Mouse (Mus musculus) T-helper 2 cell (primary cell): ENCODE measurements around the gene Tmem135.

Source experiments
- in situ Hi-C: fragments of 300-600 bp; cut with MboI, MseI; formaldehyde crosslinking; loops from one replicate; pipeline ENCODE4 v1.15.1; 2025; ENCODE audit warnings: high pct_unique_total_duplicates

The Tmem135 gene

DNA sequence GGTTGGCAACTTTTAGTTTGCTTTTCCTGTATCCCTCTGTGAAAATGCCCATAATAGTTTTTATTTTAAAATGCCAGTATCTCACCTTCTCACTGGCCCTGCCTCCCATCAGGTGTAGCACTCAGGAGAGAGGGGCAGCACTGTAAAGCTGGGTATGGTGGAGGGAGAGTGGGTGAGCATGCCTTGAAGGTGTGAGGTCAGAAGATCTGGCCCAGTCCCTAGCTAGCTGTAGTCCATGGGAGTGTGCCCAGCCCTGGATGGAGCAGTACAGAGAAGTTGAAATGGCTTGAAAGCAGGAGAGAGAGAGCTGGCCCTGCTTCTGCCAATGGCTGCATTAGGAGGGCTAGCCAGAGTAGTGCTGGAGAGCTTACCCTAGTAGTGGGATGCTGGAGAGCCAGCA is 202.1 kb downstream of the Tmem135 start:
- in situ Hi-C loops = no loop called here

GRCm38 (mm10) chr7:89198499-89198898 is 205.5 kb downstream of the Tmem135 start:
- in situ Hi-C loops = no loop called here

GRCm38 (mm10) chr7:89193459-89193858 is 210.6 kb downstream of the Tmem135 start:
- in situ Hi-C loops = no loop called here

- in situ Hi-C loops = no loop called here
Measured at GRCm38 (mm10) chr7:89183928-89184327, 220.1 kb downstream of the Tmem135 start.

DNA sequence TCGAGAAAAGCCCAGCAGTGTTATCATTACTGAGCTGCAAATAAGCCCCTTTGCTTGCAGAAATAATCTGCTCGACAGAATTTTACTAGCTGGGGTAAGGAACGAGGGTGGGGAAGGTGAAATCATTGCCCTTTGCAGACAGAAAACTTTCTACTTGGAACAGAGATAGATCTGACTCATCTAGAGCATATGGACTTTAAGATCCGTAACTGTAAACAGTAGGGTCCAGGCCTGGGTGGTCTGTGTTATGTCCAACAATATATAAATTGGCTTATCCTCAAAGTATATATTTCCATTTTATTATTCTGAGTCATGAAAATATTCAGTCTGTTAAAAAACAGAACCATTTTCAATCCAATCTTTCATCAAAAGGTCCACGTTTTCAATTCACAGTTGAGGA is 221.1 kb downstream of the Tmem135 start:
- in situ Hi-C loops = no loop called here

- in situ Hi-C loops = no loop called here
Measured at GRCm38 (mm10) chr7:89181285-89181684, 222.7 kb downstream of the Tmem135 start.

- in situ Hi-C loops = no loop called here
Measured at GRCm38 (mm10) chr7:89178601-89179000, 225.4 kb downstream of the Tmem135 start.

- in situ Hi-C loops = no loop called here
Measured at GRCm38 (mm10) chr7:89177926-89178325, 226.1 kb downstream of the Tmem135 start.

GRCm38 (mm10) chr7:89174430-89174829 is 229.6 kb downstream of the Tmem135 start:
- in situ Hi-C loops = no loop called here

GRCm38 (mm10) chr7:89173018-89173417 is 231.0 kb downstream of the Tmem135 start:
- in situ Hi-C loops = no loop called here

- in situ Hi-C loops = no loop called here
Measured at GRCm38 (mm10) chr7:89171790-89172467, 232.1 kb downstream of the Tmem135 start.

- in situ Hi-C loops = no loop called here
Measured at GRCm38 (mm10) chr7:89168606-89169005, 235.4 kb downstream of the Tmem135 start.

DNA sequence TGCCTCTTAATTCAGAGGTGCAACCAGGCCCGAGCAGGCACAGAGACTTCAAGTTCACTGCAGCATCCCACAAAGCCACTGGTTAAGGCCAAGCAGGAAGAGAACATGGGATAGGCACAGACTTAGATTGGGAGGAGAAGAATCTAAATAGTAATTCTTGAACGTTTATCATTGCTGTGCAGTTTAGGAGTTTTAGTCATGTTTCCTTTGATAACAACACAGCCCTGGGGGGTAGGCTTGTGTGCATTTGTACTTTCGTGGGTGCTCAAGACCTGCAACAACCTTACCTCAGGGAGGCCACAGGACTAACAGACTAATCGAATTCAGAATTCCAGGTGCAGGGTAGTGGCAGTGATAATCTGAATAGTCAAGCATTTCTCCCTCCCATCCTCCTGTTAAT is 238.5 kb downstream of the Tmem135 start:
- in situ Hi-C loops = no loop called here

DNA sequence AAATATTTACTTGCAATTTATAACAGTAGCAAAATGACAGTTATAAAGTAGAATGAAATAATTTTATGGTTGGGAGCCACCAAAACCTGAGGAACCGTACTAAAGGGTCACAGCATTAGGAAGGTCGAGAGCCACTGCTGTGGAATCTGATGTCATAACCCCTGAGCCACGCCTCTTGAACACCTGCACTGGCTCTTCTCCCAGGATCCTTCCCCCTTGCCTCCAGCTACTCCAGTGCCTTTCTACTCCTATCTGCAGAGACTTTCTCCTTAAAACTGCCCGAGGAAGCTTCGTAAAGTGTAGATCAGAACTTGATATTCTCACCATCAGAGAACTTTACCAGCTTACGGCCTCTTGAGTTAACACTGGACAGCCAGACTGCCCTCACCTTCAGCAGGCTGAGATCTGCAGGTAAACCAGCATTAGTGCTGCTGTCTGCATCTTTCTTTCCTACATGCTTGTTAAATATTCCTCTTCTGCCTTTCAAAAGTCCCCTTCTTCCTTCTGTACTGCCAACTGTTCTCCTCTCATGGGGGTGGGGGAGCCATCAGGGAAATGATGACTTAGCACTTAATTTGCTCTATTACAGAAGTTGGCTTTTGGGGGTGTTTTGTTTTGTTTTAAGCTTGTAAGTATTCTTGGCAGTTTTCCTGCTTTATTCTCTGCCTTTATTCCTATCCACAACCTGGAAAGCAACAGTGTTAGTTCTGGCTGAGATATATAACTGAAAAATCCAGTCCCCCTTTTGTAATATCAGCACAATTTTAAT is 242.2 kb downstream of the Tmem135 start:
- in situ Hi-C loops = loop anchor here (5.0 kb wide), 2 partner anchors 186 to 241 kb away; partner anchors contain the start of genes Fzd4 and Tmem135

DNA sequence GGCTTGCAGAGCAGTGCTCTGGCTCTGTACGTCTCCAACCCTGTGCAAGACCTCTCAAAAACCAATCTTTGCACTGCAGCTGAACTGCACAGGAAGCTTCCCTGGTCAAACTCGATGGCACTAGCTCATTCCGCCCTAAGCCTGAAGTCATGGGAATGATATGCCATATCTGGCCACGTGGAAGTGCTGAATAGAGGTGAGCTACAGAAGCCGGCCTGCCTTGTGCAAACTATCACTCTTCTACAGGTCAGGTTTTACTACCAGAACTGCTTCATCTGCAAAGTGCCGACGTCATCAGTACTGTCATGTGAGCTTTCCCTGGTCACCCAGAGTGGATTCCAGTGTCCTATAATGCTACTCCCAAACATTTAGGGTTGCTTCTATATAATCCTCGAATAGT is 246.7 kb downstream of the Tmem135 start:
- in situ Hi-C loops = no loop called here

DNA sequence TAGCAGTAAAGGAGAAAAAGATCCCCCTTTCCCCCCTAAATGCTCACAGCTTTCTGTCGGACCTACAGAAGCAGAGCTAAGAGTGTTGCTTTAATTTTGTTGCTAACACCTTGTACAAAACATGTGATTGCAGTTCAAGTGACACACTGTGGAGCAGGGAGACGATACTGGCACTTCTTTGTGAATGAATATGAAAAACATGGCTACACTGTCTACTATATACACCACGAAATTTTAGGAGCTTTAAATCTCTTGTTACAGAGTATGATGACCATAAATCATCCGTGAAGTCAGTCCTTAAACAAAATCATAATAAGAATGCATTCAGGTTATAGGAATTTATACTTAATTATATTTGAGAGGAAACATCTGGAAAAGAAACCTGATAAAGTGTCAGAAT is 247.4 kb downstream of the Tmem135 start:
- in situ Hi-C loops = no loop called here

DNA sequence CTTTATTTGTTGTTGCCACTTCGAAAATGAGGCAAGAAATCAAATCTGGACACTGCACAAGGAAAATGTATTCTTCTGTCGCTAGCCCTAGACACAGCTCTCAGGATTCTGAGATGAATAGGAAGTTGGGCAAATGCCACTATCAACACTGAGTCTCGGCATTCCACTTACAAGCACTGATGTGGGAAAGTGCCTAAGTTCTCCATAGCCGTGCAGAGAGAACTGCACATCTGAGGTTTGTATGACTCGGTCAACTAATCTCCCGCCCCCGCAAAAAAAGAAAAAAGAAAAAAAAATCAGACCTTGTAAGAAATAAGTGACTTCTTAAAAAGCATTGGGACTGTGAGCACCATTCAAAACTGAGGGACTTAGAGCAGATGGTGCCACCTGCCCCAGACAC is 248.3 kb downstream of the Tmem135 start:
- in situ Hi-C loops = no loop called here

- in situ Hi-C loops = no loop called here
Measured at GRCm38 (mm10) chr7:89155223-89155622, 248.8 kb downstream of the Tmem135 start.

DNA sequence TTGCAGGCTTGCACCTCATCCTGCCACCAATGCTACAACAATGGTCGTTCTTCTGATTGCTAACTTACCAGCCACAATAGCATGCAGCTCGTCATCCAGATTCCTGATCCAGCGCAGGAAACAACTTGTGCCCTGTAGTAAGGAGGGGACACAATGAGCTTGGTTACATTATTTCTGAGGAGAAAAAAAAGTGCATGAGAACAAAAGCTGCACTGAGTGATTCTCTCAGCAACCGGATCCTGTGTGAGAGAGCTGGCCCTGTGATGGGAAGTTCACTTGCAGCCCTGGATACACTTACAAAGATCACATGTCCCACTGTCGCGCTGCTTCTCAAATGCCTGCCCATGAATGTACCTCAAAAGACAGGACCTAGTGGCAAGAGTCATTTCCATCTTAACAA is 252.7 kb downstream of the Tmem135 start:
- in situ Hi-C loops = no loop called here

DNA sequence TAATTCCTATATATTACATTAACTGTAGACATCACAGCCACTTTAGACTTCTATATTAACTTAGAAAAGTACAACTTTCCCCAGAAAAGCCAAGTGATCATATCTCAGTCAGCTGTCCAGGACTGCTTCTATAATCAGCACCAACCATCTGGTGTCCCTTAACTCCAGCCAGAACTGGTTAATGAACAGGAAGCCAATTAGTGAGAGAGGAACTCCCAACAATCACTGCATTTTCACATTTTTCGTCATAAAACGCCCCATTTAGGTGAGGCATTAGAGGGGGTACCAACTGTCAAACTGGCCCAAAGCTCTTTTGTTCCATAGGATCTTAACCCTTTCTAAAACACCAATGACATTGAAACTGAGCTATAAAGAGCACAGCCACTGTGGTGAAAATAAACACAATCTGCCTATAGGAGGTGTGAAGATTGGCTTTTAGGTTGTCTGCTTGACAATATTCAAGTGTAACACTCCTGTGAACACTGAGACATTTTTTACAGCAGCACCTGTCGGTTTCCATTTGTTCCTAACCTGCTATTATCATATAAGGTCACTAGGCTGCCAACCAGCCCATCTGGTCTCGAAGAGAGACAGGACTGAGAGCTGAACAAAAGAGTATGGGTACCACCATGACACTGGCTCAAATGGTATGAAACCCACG is 263.3 kb downstream of the Tmem135 start:
- in situ Hi-C loops = no loop called here

DNA sequence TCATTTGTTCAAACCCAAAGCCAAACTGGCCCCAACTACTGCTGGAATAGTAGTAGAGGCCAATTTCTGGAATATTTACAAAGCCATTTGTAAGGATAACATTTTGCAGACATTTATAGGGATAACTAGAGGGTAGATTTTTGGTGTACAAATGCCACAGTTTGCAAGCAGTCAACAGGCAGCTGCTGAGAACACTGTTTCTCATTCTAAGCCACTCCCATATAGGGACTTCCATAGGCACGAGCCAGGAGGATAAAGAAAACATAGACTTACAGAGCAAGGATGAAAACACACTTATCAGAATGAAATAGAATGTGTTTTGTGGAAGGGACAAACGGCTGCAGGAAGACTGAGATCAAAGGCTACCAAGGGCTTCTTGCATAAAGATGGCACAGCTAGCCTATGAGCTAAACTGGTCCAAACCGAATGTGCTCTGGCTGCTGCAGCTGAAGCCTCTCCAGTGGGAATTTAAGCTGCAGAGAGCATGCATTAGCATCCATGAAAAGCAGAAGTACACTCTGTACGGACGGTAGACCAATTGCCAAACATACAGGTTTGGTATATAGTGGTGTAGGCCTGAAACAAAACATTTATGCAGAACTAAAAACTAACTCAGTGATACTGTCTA is 269.0 kb downstream of the Tmem135 start:
- in situ Hi-C loops = no loop called here
